Mouse (Mus musculus) hindbrain, embryonic 14.5 days (tissue): ENCODE measurements around the gene Cep57. TPM values are rescaled to one million over a fixed set of nuclear protein-coding genes. Genes with fewer than 3 reads are reported as not detected.

Experiments
- ATAC-seq: fragments of 200-750 bp; cut with Nextera tagmentation; 2 replicates; pipeline ENCODE4 v1.8.0; 2017; ENCODE audit warnings: moderate number of reproducible peaks, mild to moderate bottlenecking, moderate TSS enrichment, moderate library complexity; ENCODE audit not compliant: low FRiP score
- DNase-seq: peaks from one replicate; pipeline ENCODE4 v3.0.0-alpha.2; 2015; ENCODE audit warnings: low spot score
- H3K27ac ChIP-seq: fragments of 300-500 bp; sonication (generic); 2 replicates; pipeline ENCODE4 v1.5.1; 2014; ENCODE audit warnings: mild to moderate bottlenecking, moderate library complexity
- H3K27me3 ChIP-seq: fragments of 300-500 bp; sonication (generic); 2 replicates; pipeline ENCODE4 v1.6.1; 2014; ENCODE audit warnings: mild to moderate bottlenecking, low read length, mixed read lengths; ENCODE audit not compliant: control insufficient read depth, insufficient read depth
- H3K36me3 ChIP-seq: fragments of 300-500 bp; sonication (generic); replicated peaks from 2 replicates; pipeline ENCODE4 v1.6.1; 2014; ENCODE audit not compliant: control insufficient read depth, insufficient read depth
- H3K4me1 ChIP-seq: fragments of 300-500 bp; sonication (generic); replicated peaks from 2 replicates; pipeline ENCODE4 v1.6.1; 2014; ENCODE audit warnings: antibody characterized with exemption, low read length, mixed read lengths; ENCODE audit not compliant: control insufficient read depth, insufficient read depth
- H3K4me2 ChIP-seq: fragments of 300-500 bp; sonication (generic); replicated peaks from 2 replicates; pipeline ENCODE4 v1.6.1; 2014; ENCODE audit warnings: mild to moderate bottlenecking, moderate library complexity
- H3K4me3 ChIP-seq: fragments of 300-500 bp; sonication (generic); replicated peaks from 2 replicates; pipeline ENCODE4 v1.5.1; 2014; ENCODE audit warnings: mild to moderate bottlenecking, low read length
- H3K9ac ChIP-seq: fragments of 300-500 bp; sonication (generic); 2 replicates; pipeline ENCODE4 v1.6.1; 2014
- H3K9me3 ChIP-seq: fragments of 300-500 bp; sonication (generic); 2 replicates; pipeline ENCODE4 v1.6.1; 2016; ENCODE audit warnings: low read length; ENCODE audit not compliant: control insufficient read depth
- WGBS: fragments of 180-500 bp; shearing (Covaris S2); extraction: QIAGEN DNeasy Blood & Tissue Kit; methylation state at CpG from one replicate; pipeline ENCODE4 v1.1.7; 2014; 5-methylcytosine and 5-hydroxymethylcytosine counted together
- polyA plus RNA-seq: library from polyadenylated mRNA; unstranded; fragments of >200 nt; fragmentation: Nextera tagmentation; extraction: Ambion mirVana; gene quantifications from 2 replicates; pipeline ENCODE4 v1.2.1, GENCODE M21; 2014

Cep57 gene
- polyA plus RNA-seq, 1 experiment from 2014 or later: 35.5 TPM

- Histone ChIP-seq H3K27me3 (no peaks in the 10 kb centered on the region), H3K4me1 (no peaks in the 10 kb centered on the region), H3K9ac (no peak overlapping the region), H3K4me3 (no peak overlapping the region), H3K27ac (no peak overlapping the region), H3K36me3 (no peaks in the 10 kb centered on the region), H3K9me3 (no peaks in the 10 kb centered on the region), H3K4me2 (no peak overlapping the region)
- ATAC-seq (no peak), DNase-seq (no peak)
- WGBS: 68% methylated on average over 2 of the region's 2 CpGs
These were observed 61.3 kb downstream of the Cep57 start for GRCm38 (mm10) chr9:13765624-13766023.

- no peaks in the 10 kb centered on the region for H3K36me3 ChIP-seq
- no peak overlapping the region for H3K4me3 ChIP-seq
- H3K9me3 ChIP-seq: no peaks in the 10 kb centered on the region; the same call in 1 of the 2 replicates
- WGBS: 96% methylated on average over 3 of the region's 3 CpGs
- no peak overlapping the region for H3K27ac ChIP-seq
- DNase-seq (no peak), ATAC-seq (no peak)
- no peaks in the 10 kb centered on the region for H3K27me3 ChIP-seq
- H3K4me2 ChIP-seq: no peak overlapping the region
- no peaks in the 10 kb centered on the region for H3K4me1 ChIP-seq
- no peak overlapping the region for H3K9ac ChIP-seq
These were observed 66.5 kb downstream of the Cep57 start for GRCm38 (mm10) chr9:13760430-13760829.

Other genes with a start within 250 kb of the Cep57 start
- 51.0 and 54.4 TPM in 2 replicates for gene Mtmr2, start 78.7 kb downstream of the Cep57 start, polyA plus RNA-seq
- 21.3 and 22.1 TPM in 2 replicates for gene Fam76b, start 609 bp upstream of the Cep57 start, polyA plus RNA-seq